Mouse (Mus musculus): Measurements from ENCODE around the gene Ugt1a7c. TPM values are rescaled to one million over a fixed set of nuclear protein-coding genes. Genes with fewer than 3 reads are reported as not detected.

Gene Ugt1a7c
- total RNA-seq, 2 experiments from 2014 or later: 0.44 to 0.59 TPM

- no peak overlapping the region for H3K4me3 ChIP-seq
- H3K27ac ChIP-seq: no peak overlapping the region
- DNase-seq (ENCODE audit: low spot score in 2 of 2): no peak
- no peak for TF ChIP-seq CTCF (conservative IDR thresholded peaks at IDR 0.05)
Observed at GRCm38 (mm10) chr1:88197443-88197842, 102.6 kb downstream of the Ugt1a7c start.

- Histone ChIP-seq H3K4me3 (no peak overlapping the region), H3K27ac (no peak overlapping the region)
- no peak for TF ChIP-seq CTCF (conservative IDR thresholded peaks at IDR 0.05)
- DNase-seq (ENCODE audit: low spot score in 2 of 2): no peak
Observed at GRCm38 (mm10) chr1:88199996-88200395, 105.1 kb downstream of the Ugt1a7c start.

DNA sequence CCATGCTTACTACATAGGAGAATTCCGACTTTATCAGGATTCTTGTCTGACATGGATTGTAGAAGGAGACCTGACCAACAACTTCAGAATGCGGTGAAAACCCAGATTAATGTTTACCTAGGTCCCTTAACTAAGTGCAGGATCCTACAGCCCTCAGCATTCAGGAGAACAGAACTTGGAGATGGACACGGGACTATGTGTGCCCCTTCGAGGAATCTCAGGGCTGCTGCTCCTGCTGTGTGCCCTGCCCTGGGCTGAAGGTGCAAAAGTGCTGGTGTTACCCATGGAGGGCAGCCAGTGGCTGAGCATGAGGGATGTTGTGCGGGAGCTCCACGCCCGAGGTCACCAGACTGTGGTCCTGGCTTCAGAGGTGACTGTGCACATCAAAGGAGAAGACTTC, 105.6 kb downstream of the Ugt1a7c start, which contains the start of gene Ugt1a2:
TSS of gene Ugt1a2 (plus strand) at position 146 of the 400 bp plus-strand sequence.
- DNase-seq (ENCODE audit: low spot score in 2 of 2): no peak
- TF ChIP-seq CTCF (conservative IDR thresholded peaks at IDR 0.05): no peak
- no peak within 1 kb of the TSS for H3K4me3 ChIP-seq
- H3K27ac ChIP-seq: no peak within 1 kb of the TSS

GRCm38 (mm10) chr1:88205294-88205922, 110.5 kb downstream of the Ugt1a7c start, which contains the start of gene Dnajb3:
TSS of gene Dnajb3 (minus strand) at chr1:88205782.
- TF ChIP-seq CTCF (conservative IDR thresholded peaks at IDR 0.05): peak; percentile 44
- Histone ChIP-seq H3K4me3 (peak within 1 kb of the TSS; percentile 74), H3K27ac (peak within 1 kb of the TSS; percentile 85)

DNA sequence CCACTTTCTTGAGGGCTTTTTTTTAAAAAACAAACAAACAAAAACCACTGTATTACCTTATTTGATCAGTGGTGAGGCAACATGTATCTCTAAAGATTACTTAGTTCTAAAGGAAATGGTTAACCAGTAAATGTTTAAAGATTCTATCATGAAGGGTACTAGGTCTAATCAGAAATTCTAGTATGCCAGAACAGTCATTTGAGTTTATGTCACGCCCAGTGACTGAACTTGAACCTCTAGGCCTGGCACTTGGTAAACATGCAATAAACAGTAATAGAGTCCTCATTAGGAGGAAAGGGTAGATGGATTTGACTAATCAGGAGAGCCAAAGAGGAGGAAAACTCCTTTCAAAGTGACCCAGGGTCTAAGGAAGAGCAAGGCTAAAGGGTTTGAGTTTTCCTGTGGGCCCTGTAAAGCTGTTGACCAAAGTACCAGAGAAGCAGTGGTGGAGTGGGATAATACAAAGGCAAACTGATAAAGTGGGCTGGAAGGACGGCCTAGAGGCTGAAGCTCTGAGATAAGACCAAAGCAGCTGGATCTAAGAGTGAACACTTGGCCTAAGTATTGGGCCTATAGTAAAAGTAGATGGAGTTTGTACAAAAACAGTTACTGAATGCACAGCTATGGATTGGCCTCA, 112.1 kb downstream of the Ugt1a7c start:
- TF ChIP-seq CTCF (conservative IDR thresholded peaks at IDR 0.05): no peak
- Histone ChIP-seq H3K4me3 (no peak overlapping the region), H3K27ac (no peak overlapping the region)
- no peak for DNase-seq (ENCODE audit: low spot score in 2 of 2)

More at GRCm38 (mm10) chr1:88205294-88205922, 110.5 kb downstream of the Ugt1a7c start, which contains the start of gene Dnajb3:
- peak; percentile 80 to 84 for DNase-seq (ENCODE audit: low spot score in 2 of 2)

DNA sequence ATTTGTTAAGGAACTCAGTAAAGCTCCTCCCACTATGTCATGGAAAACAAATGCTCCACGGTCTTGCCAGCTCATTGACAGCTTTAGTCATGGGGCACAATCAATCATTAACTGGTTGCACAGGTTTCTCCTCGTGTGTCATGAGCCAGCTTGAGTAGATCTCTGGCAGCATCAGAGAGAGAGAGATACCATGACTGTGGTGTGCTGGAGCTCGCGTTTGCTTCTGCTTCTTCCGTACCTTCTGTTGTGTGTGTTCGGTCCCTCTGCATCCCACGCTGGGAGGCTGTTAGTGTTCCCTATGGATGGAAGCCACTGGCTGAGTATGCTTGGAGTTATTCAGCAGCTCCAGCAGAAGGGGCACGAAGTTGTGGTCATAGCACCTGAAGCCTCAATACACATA, 117.0 kb downstream of the Ugt1a7c start, which contains the start of gene Ugt1a1:
TSS of gene Ugt1a1 (plus strand) at position 148 of the 400 bp plus-strand sequence.
- H3K27ac ChIP-seq: no peak within 1 kb of the TSS
- TF ChIP-seq CTCF (conservative IDR thresholded peaks at IDR 0.05): no peak
- no peak within 1 kb of the TSS for H3K4me3 ChIP-seq
- no peak for DNase-seq (ENCODE audit: low spot score in 2 of 2)

DNA sequence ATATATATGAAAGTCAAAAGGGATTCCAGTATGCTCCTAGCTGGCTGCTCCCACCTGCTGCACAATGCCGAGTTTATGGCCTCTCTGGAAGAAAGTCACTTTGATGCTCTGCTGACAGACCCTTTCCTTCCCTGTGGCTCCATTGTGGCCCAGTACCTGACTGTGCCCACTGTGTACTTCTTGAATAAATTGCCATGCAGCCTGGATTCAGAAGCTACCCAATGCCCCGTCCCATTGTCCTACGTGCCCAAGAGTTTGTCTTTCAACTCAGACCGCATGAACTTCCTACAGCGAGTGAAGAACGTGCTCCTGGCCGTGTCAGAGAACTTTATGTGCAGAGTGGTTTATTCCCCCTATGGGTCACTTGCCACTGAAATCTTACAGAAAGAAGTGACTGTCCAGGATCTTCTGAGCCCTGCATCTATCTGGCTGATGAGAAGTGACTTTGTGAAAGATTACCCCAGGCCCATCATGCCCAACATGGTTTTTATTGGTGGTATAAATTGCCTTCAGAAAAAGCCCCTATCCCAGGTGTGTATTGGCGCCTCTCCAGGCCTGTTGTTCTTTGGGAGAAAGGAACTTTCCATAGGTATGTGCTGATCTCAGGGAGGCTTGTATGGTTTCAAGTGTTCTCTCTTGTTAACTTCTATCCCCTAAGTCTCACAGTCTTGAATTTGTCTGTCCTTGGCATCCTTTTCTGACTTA, 117.6 kb downstream of the Ugt1a7c start:
- no peak for TF ChIP-seq CTCF (conservative IDR thresholded peaks at IDR 0.05)
- no peak for DNase-seq (ENCODE audit: low spot score in 2 of 2)
- H3K4me3 ChIP-seq: no peak overlapping the region
- no peak overlapping the region for H3K27ac ChIP-seq

DNA sequence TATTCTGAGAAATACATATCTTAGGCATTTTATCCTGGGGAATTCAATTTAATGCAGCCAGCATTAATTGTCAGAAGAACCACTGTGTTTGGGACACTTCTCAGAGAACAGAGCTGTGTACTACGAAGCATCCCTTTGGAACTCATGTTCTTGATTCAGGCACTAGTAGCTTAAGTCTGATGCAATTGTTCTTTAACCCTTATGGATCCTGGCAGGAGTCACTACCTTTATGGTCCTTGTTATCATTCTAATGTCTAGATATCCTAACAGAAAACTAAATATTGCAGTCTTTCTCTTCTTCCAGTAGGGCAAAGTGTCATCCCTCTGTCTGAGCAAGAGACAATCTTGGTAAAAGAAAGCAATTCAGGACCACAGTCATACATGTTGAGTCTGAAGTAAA, 118.2 kb downstream of the Ugt1a7c start:
- H3K4me3 ChIP-seq: no peak overlapping the region
- H3K27ac ChIP-seq: no peak overlapping the region
- no peak for TF ChIP-seq CTCF (conservative IDR thresholded peaks at IDR 0.05)
- DNase-seq (ENCODE audit: low spot score in 2 of 2): no peak

GRCm38 (mm10) chr1:88213766-88214461, 119.1 kb downstream of the Ugt1a7c start:
- TF ChIP-seq CTCF (conservative IDR thresholded peaks at IDR 0.05): no peak
- DNase-seq (ENCODE audit: low spot score in 2 of 2): no peak
- Histone ChIP-seq H3K27ac (no peak overlapping the region), H3K4me3 (no peak overlapping the region)

GRCm38 (mm10) chr1:88214462-88214952, 119.6 kb downstream of the Ugt1a7c start:
- no peak for DNase-seq (ENCODE audit: low spot score in 2 of 2)
- H3K27ac ChIP-seq: no peak overlapping the region
- no peak for TF ChIP-seq CTCF (conservative IDR thresholded peaks at IDR 0.05)

GRCm38 (mm10) chr1:88215466-88216380, 120.9 kb downstream of the Ugt1a7c start:
- no peak for TF ChIP-seq CTCF (conservative IDR thresholded peaks at IDR 0.05)
- DNase-seq (ENCODE audit: low spot score in 2 of 2): no peak
- H3K27ac ChIP-seq: no peak overlapping the region
- H3K4me3 ChIP-seq: no peak overlapping the region

More at GRCm38 (mm10) chr1:88214462-88214952, 119.6 kb downstream of the Ugt1a7c start:
- no peak overlapping the region for H3K4me3 ChIP-seq
